Mouse (Mus musculus): ENCODE measurements around the gene Fes. TPM values are rescaled to one million over a fixed set of nuclear protein-coding genes. Genes with fewer than 3 reads are reported as not detected.

Gene Fes
- polyA plus RNA-seq, 1 experiment from 2014 or later, result 4.0 TPM

GRCm38 (mm10) chr7:80352920-80353319 lies 34.8 kb downstream of the Fes start:
- Histone ChIP-seq H3K36me3 (ENCODE audit: poor library complexity, severe bottlenecking) (peaks cover 74% of the 10 kb centered on the region), H3K4me1 (peaks cover 11% of the 10 kb centered on the region), H3K4me3 (no peak overlapping the region), H3K27me3 (no peaks in the 10 kb centered on the region), H3K27ac (no peak overlapping the region), H3K9ac (no peak overlapping the region), H3K4me2 (no peak overlapping the region), H3K9me3 (replicated peaks) (no peaks in the 10 kb centered on the region)
- ATAC-seq, result no peak
- 93% methylated on average over 8 of the region's 8 CpGs for whole genome bisulfite sequencing

GRCm38 (mm10) chr7:80350808-80351207 lies 36.9 kb downstream of the Fes start:
- H3K9me3 ChIP-seq (replicated peaks), result no peaks in the 10 kb centered on the region
- H3K4me3 ChIP-seq, result no peak overlapping the region
- H3K9ac ChIP-seq, result no peak overlapping the region
- H3K4me2 ChIP-seq, result no peak overlapping the region
- H3K36me3 ChIP-seq (ENCODE audit: poor library complexity, severe bottlenecking), result peaks cover 56% of the 10 kb centered on the region
- no peaks in the 10 kb centered on the region for H3K27me3 ChIP-seq
- H3K27ac ChIP-seq, result no peak overlapping the region
- ATAC-seq, result no peak
- WGBS, result 73% methylated on average over 2 of the region's 2 CpGs
- no peaks in the 10 kb centered on the region for H3K4me1 ChIP-seq

GRCm38 (mm10) chr7:80347670-80348586 lies 39.8 kb downstream of the Fes start:
- Histone ChIP-seq H3K4me2 (no peak overlapping the region), H3K4me3 (no peak overlapping the region), H3K27ac (no peak overlapping the region), H3K9ac (no peak overlapping the region), H3K36me3 (ENCODE audit: poor library complexity, severe bottlenecking) (peaks cover 41% of the 10 kb centered on the region), H3K9me3 (replicated peaks) (no peaks in the 10 kb centered on the region), H3K4me1 (peaks cover 7% of the 10 kb centered on the region), H3K27me3 (no peaks in the 10 kb centered on the region)
- 77% methylated on average over 13 of the region's 13 CpGs for WGBS
- no peak for ATAC-seq

- no peaks in the 10 kb centered on the region for H3K27me3 ChIP-seq
- H3K4me3 ChIP-seq, result no peak overlapping the region
- H3K4me1 ChIP-seq, result peaks cover 16% of the 10 kb centered on the region
- H3K4me2 ChIP-seq, result no peak overlapping the region
- no peaks in the 10 kb centered on the region for H3K9me3 ChIP-seq (replicated peaks)
- no peak overlapping the region for H3K9ac ChIP-seq
- 87% methylated on average over 5 of the region's 5 CpGs for WGBS
- no peak for ATAC-seq
- H3K27ac ChIP-seq, result no peak overlapping the region
- peaks cover 32% of the 10 kb centered on the region for H3K36me3 ChIP-seq (ENCODE audit: poor library complexity, severe bottlenecking)
Observed at GRCm38 (mm10) chr7:80346830-80347229, 40.9 kb downstream of the Fes start.

GRCm38 (mm10) chr7:80346173-80346572 lies 41.6 kb downstream of the Fes start:
- ATAC-seq, result no peak
- Histone ChIP-seq H3K36me3 (ENCODE audit: poor library complexity, severe bottlenecking) (peaks cover 26% of the 10 kb centered on the region), H3K27ac (no peak overlapping the region), H3K27me3 (no peaks in the 10 kb centered on the region), H3K4me2 (no peak overlapping the region), H3K9me3 (replicated peaks) (no peaks in the 10 kb centered on the region), H3K4me3 (no peak overlapping the region), H3K4me1 (peaks cover 20% of the 10 kb centered on the region), H3K9ac (no peak overlapping the region)
- WGBS, result 96% methylated on average over 9 of the region's 9 CpGs

GRCm38 (mm10) chr7:80343270-80344018 lies 44.3 kb downstream of the Fes start:
- 25% methylated on average over 19 of the region's 19 CpGs for WGBS

GRCm38 (mm10) chr7:80342858-80343257 lies 44.9 kb downstream of the Fes start, which contains the start of gene Hddc3:
Gene Hddc3 (plus strand): TSS chr7:80343104.
- Histone ChIP-seq H3K27me3 (no peaks in the 10 kb centered on the region), H3K4me3 (peak within 1 kb of the TSS; percentile 55), H3K9me3 (replicated peaks) (no peaks in the 10 kb centered on the region), H3K4me2 (peak within 1 kb of the TSS; percentile 69), H3K4me1 (peaks cover 45% of the 10 kb centered on the region), H3K9ac (peak within 1 kb of the TSS; percentile 78), H3K36me3 (ENCODE audit: poor library complexity, severe bottlenecking) (0 out of 2 replicates have a peak, but pooled peaks cover 8% of the 10 kb centered on the region), H3K27ac (peak within 1 kb of the TSS; percentile 80)
- peak; percentile 46 for ATAC-seq
- 1% methylated on average over 25 of the region's 25 CpGs for whole genome bisulfite sequencing

More at GRCm38 (mm10) chr7:80343270-80344018, 44.3 kb downstream of the Fes start:
- peak overlapping the region; percentile 78 for H3K9ac ChIP-seq
- H3K4me1 ChIP-seq, result peaks cover 39% of the 10 kb centered on the region
- peak; percentile 8; the same call in 1 of the 2 replicates for ATAC-seq
- H3K27ac ChIP-seq, result peak overlapping the region; percentile 80
- 0 out of 2 replicates have a peak, but pooled peaks cover 8% of the 10 kb centered on the region for H3K36me3 ChIP-seq (ENCODE audit: poor library complexity, severe bottlenecking)
- H3K4me3 ChIP-seq, result peak overlapping the region; percentile 55
- H3K9me3 ChIP-seq (replicated peaks), result no peaks in the 10 kb centered on the region
- H3K27me3 ChIP-seq, result no peaks in the 10 kb centered on the region
- peak overlapping the region; percentile 69 for H3K4me2 ChIP-seq

- Histone ChIP-seq H3K4me1 (peaks cover 50% of the 10 kb centered on the region), H3K27ac (no peak overlapping the region)
- WGBS, result 77% methylated on average over 7 of the region's 7 CpGs
Observed at GRCm38 (mm10) chr7:80341793-80342192, 46.0 kb downstream of the Fes start.

GRCm38 (mm10) chr7:80340793-80341192 lies 47.0 kb downstream of the Fes start, which contains the start of gene Unc45a:
Gene Unc45a (minus strand): TSS chr7:80341005.
- WGBS, result 2% methylated on average over 11 of the region's 11 CpGs
- Histone ChIP-seq H3K4me2 (peak within 1 kb of the TSS; percentile 90), H3K4me1 (peaks cover 50% of the 10 kb centered on the region), H3K27me3 (no peaks in the 10 kb centered on the region), H3K9me3 (replicated peaks) (no peaks in the 10 kb centered on the region), H3K4me3 (peak within 1 kb of the TSS; percentile 61), H3K36me3 (ENCODE audit: poor library complexity, severe bottlenecking) (peaks cover 20% of the 10 kb centered on the region), H3K27ac (peak within 1 kb of the TSS; percentile 88), H3K9ac (peak within 1 kb of the TSS; percentile 87)
- peak; percentile 40 for ATAC-seq

More at GRCm38 (mm10) chr7:80341793-80342192, 46.0 kb downstream of the Fes start:
- no peaks in the 10 kb centered on the region for H3K9me3 ChIP-seq (replicated peaks)
- H3K9ac ChIP-seq, result no peak overlapping the region
- no peak overlapping the region for H3K4me2 ChIP-seq
- no peak for ATAC-seq
- H3K36me3 ChIP-seq (ENCODE audit: poor library complexity, severe bottlenecking), result peaks cover 13% of the 10 kb centered on the region
- H3K4me3 ChIP-seq, result no peak overlapping the region
- no peaks in the 10 kb centered on the region for H3K27me3 ChIP-seq

- Histone ChIP-seq H3K9me3 (replicated peaks) (no peaks in the 10 kb centered on the region), H3K27ac (peak overlapping the region; percentile 88), H3K4me1 (peaks cover 50% of the 10 kb centered on the region), H3K36me3 (ENCODE audit: poor library complexity, severe bottlenecking) (peaks cover 24% of the 10 kb centered on the region), H3K9ac (peak overlapping the region; percentile 87), H3K4me3 (peak overlapping the region; percentile 61), H3K27me3 (no peaks in the 10 kb centered on the region), H3K4me2 (peak overlapping the region; percentile 90)
- ATAC-seq, result peak; percentile 98
- under 1% methylated on average over 45 of the region's 45 CpGs for WGBS
Observed at GRCm38 (mm10) chr7:80339793-80340628, 47.7 kb downstream of the Fes start.

- Histone ChIP-seq H3K9me3 (replicated peaks) (no peaks in the 10 kb centered on the region), H3K36me3 (ENCODE audit: poor library complexity, severe bottlenecking) (peaks cover 30% of the 10 kb centered on the region), H3K9ac (peak overlapping the region; percentile 87), H3K27ac (peak overlapping the region; percentile 40; the same call in 1 of the 2 replicates), H3K4me3 (peak overlapping the region; percentile 61), H3K27me3 (no peaks in the 10 kb centered on the region), H3K4me2 (peak overlapping the region; percentile 90), H3K4me1 (peaks cover 50% of the 10 kb centered on the region)
- no peak for ATAC-seq
- WGBS, result 7% methylated on average over 17 of the region's 17 CpGs
Observed at GRCm38 (mm10) chr7:80339371-80339770, 48.4 kb downstream of the Fes start.

All from forebrain, embryonic 13.5 days (tissue).